In the genomic region with DNA sequence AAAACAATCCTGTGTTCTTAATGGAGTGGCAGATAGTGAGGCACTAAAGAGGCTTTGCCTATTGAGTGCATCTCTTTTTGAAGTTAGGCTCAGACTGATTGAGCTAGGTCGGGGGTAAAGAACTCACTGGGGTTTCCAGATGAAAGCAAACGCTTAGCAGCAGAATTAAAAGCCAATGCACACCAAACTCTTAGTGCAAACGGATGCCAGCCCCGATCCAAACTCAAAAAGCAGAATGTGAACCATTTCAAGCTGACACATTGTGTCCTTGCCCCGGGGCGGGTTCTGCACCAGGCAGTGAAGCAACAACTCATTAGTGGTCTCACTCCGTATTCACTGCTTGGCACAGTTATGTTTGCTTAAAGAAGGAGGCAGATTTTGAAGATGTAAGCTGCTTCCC, we compare ENCODE assay signal across 12 mouse cellular contexts. TPM values are rescaled to one million over a fixed set of nuclear protein-coding genes. Genes with fewer than 3 reads are reported as not detected.
DNase-seq lines count a peak whose midpoint lies in the region; ATAC-seq lines count a peak whose summit lies in the region.
"Had no signal": no experiment of that assay in that cellular context is flagged by ENCODE, and none has a peak within 500 bp of the region (broad histone marks: within the 10 kb centered on the region; RNA-seq: fewer than 3 reads in every experiment).

No protein-coding gene starts in this region.

- H3K4me2 ChIP-seq in forebrain, embryonic 11.5 days (ENCODE audit: low read depth, low read length, severe bottlenecking), result no peak overlapping the region

- H3K27me3 ChIP-seq in forebrain, embryonic 11.5 days (ENCODE audit: control insufficient read depth, insufficient read depth, low read length), result no peaks in the 10 kb centered on the region
- no peaks in the 10 kb centered on the region for H3K27me3 ChIP-seq in limb, embryonic 10.5 days (ENCODE audit: low read depth, poor library complexity, severe bottlenecking)

- H3K36me3 ChIP-seq in forebrain, embryonic 11.5 days (ENCODE audit: control insufficient read depth, insufficient read depth, low read length), result no peaks in the 10 kb centered on the region
- H3K36me3 ChIP-seq in limb, embryonic 10.5 days, result no peaks in the 10 kb centered on the region

- H3K27ac ChIP-seq in forebrain, embryonic 11.5 days (ENCODE audit: low read depth, low read length), result no peak overlapping the region
- H3K27ac ChIP-seq in limb, embryonic 10.5 days, result peak overlapping the region; percentile 14; the same call in 1 of the 2 replicates
- H3K27ac ChIP-seq: kidney, postnatal 0 days had no signal

- no peaks in the 10 kb centered on the region for H3K9me3 ChIP-seq in forebrain, embryonic 11.5 days (ENCODE audit: control insufficient read depth, low read length)
- no peaks in the 10 kb centered on the region for H3K9me3 ChIP-seq in limb, embryonic 10.5 days (replicated peaks)

- peak; percentile 43 for DNase-seq in right cerebral cortex, postnatal 10 days (ENCODE audit: low spot score in 2 of 2)
- DNase-seq in right cerebral cortex, postnatal 36 days (ENCODE audit: low spot score in 2 of 2), result no peak
- DNase-seq in forebrain, embryonic 11.5 days (ENCODE audit: low spot score), result peak; percentile 82
- DNase-seq in limb, embryonic 10.5 days (ENCODE audit: low spot score), result peak; percentile 60
- DNase-seq in retina, postnatal 1 day, result peak; percentile 70
- DNase-seq in frontal cortex, postnatal 10 days (ENCODE audit: low spot score in 2 of 2), result no peak
- DNase-seq in gastrocnemius, postnatal 10 days, result no peak
- no peak for DNase-seq in urinary bladder, adult 2 months (ENCODE audit: low spot score)
- DNase-seq: gastrocnemius, postnatal 25 days; heart, postnatal 10 days had no signal

- ATAC-seq in forebrain, embryonic 11.5 days (replicated peaks; ENCODE audit: low FRiP score), result peak; percentile 64

- H3K9ac ChIP-seq in forebrain, embryonic 11.5 days (ENCODE audit: low read length), result no peak overlapping the region

- WGBS in forebrain, embryonic 11.5 days, result 3% methylated on average over 7 of the region's 7 CpGs
- 7% methylated on average over 7 of the region's 7 CpGs for WGBS in limb, embryonic 10.5 days

- H3K4me3 ChIP-seq in forebrain, embryonic 11.5 days (ENCODE audit: low read depth, low read length), result no peak overlapping the region
- no peak overlapping the region for H3K4me3 ChIP-seq in limb, embryonic 10.5 days

- H3K4me1 ChIP-seq in forebrain, embryonic 11.5 days (replicated peaks; ENCODE audit: control insufficient read depth, insufficient read depth, low read length), result peaks cover 4% of the 10 kb centered on the region; the same call in 1 of the 2 replicates
- peaks cover 30% of the 10 kb centered on the region for H3K4me1 ChIP-seq in limb, embryonic 10.5 days

RNA-seq across cellular contexts. Expression of gene Ttc30a1, which starts 35.1 kb away (rescaled TPM):
- 10.6 and 11.2 TPM in 2 replicates for polyA plus RNA-seq in forebrain, embryonic 11.5 days (2014; fragmentation: Nextera tagmentation; extraction: Ambion mirVana)
- polyA plus RNA-seq in limb, embryonic 10.5 days (2016; fragmentation: Nextera tagmentation; extraction: Ambion mirVana), result 10.1 and 10.2 TPM in 2 replicates
- total RNA-seq in gastrocnemius, postnatal 10 days (2021), result 1 to 10 TPM; 1.4 to 1.5 TPM
- polyA plus RNA-seq in urinary bladder, adult 2 months (2012; rRNA removed), result 3.0 and 3.5 TPM in 2 replicates

RNA-seq across cellular contexts. Expression of gene Ttc30a2, which starts 38.9 kb away (rescaled TPM):
- 0.28 and 0.61 TPM in 2 replicates for polyA plus RNA-seq in forebrain, embryonic 11.5 days (2014; fragmentation: Nextera tagmentation; extraction: Ambion mirVana)
- 0.11 and 0.85 TPM in 2 replicates for polyA plus RNA-seq in limb, embryonic 10.5 days (2016; fragmentation: Nextera tagmentation; extraction: Ambion mirVana)
- total RNA-seq in gastrocnemius, postnatal 10 days (2021), result under 1 TPM in 1 of 2 experiments, not detected in 1; 0.45 TPM
- 0.12 and 0.17 TPM in 2 replicates for polyA plus RNA-seq in urinary bladder, adult 2 months (2012; rRNA removed)
- total RNA-seq: megakaryocyte-erythroid progenitor cell, adult 5-6 weeks had no signal

Comparison
In these comparisons a context has a peak if more than half of its experiments do, and no peak if none do; other contexts are left out.
1. DNase-seq: peak in right cerebral cortex, postnatal 10 days (2 of 2), forebrain, embryonic 11.5 days (single experiment), limb, embryonic 10.5 days (single experiment) and retina, postnatal 1 day (single experiment); none in right cerebral cortex, postnatal 36 days (0 of 2), frontal cortex, postnatal 10 days (0 of 2), gastrocnemius, postnatal 10 days (single experiment) and urinary bladder, adult 2 months (single experiment).